Mouse (Mus musculus) lung, postnatal 36 days (tissue): ENCODE results near the gene Zfp651.

ENCODE experiments used
- DNase-seq: peaks from one replicate; pipeline ENCODE4 v3.0.0; 2022; ENCODE audit warnings: mixed read lengths

Gene Zfp651

GRCm38 (mm10) chr9:121819073-121819770, 60.1 kb downstream of the Zfp651 start:
- DNase-seq: peak; percentile 67

- no peak for DNase-seq
These were observed 60.8 kb downstream of the Zfp651 start for GRCm38 (mm10) chr9:121819771-121820471.

- DNase-seq: no peak
These were observed 61.6 kb downstream of the Zfp651 start for GRCm38 (mm10) chr9:121820765-121821164.
